Mouse (Mus musculus) hindbrain, embryonic 12.5 days (tissue): ENCODE data around the gene Kmo. TPM values are rescaled to one million over a fixed set of nuclear protein-coding genes. Genes with fewer than 3 reads are reported as not detected.

Source experiments
- ATAC-seq: fragments of 200-750 bp; cut with Nextera tagmentation; 2 replicates; pipeline ENCODE4 v1.8.0; 2017; ENCODE audit warnings: moderate TSS enrichment; ENCODE audit not compliant: low FRiP score
- H3K27ac ChIP-seq: fragments of 300-500 bp; sonication (generic); 2 replicates; pipeline ENCODE4 v1.5.1; 2016; ENCODE audit warnings: mild to moderate bottlenecking
- H3K27me3 ChIP-seq: fragments of 300-500 bp; sonication (generic); 2 replicates; pipeline ENCODE4 v1.6.1; 2016; ENCODE audit warnings: mild to moderate bottlenecking
- H3K36me3 ChIP-seq: fragments of 300-500 bp; sonication (generic); 2 replicates; pipeline ENCODE4 v1.6.1; 2016; ENCODE audit warnings: mild to moderate bottlenecking
- H3K4me1 ChIP-seq: fragments of 300-500 bp; sonication (generic); 2 replicates; pipeline ENCODE4 v1.6.1; 2016
- H3K4me2 ChIP-seq: fragments of 300-500 bp; sonication (generic); replicated peaks from 2 replicates; pipeline ENCODE4 v1.6.1; 2016; ENCODE audit warnings: mild to moderate bottlenecking
- H3K4me3 ChIP-seq: fragments of 300-500 bp; sonication (generic); 2 replicates; pipeline ENCODE4 v1.5.1; 2016; ENCODE audit warnings: mild to moderate bottlenecking
- H3K9ac ChIP-seq: fragments of 300-500 bp; sonication (generic); 2 replicates; pipeline ENCODE4 v1.6.1; 2016; ENCODE audit warnings: mild to moderate bottlenecking, moderate library complexity
- H3K9me3 ChIP-seq: fragments of 300-500 bp; sonication (generic); replicated peaks from 2 replicates; pipeline ENCODE4 v1.6.1; 2016; ENCODE audit warnings: mild to moderate bottlenecking
- WGBS: fragments of 180-500 bp; shearing (Covaris S2); methylation state at CpG from one replicate; pipeline ENCODE4 v1.1.7; 2016; 5-methylcytosine and 5-hydroxymethylcytosine counted together
- polyA plus RNA-seq: library from polyadenylated mRNA; unstranded; fragments of >200 nt; fragmentation: Nextera tagmentation; extraction: Ambion mirVana; gene quantifications from 2 replicates; pipeline ENCODE4 v1.2.1, GENCODE M21; 2016

Kmo gene
- polyA plus RNA-seq, 1 experiment from 2014 or later: not detected

DNA sequence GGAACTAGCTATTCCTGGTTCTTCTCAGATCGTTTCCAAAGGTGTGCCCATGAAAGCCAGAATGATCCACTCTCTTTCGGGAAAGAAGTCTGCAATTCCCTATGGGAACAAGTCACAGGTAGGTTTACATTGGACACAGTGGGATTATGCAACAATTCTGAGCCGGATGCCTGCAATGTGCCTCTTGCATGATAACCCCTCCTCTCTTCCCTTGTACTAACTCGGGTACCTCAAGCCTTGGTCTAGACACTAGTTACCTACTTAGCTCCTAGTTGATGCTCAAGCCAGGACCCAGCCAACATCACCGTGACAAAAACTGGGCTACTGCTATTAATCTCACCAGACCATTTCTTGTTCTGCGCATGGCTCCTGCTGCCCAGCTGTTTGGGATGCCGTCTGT is 18.9 kb downstream of the Kmo start:
- no peak overlapping the region for H3K4me2 ChIP-seq
- no peaks in the 10 kb centered on the region for H3K27me3 ChIP-seq
- ATAC-seq: no peak
- 85% methylated on average over 7 of the region's 7 CpGs for WGBS
- H3K4me1 ChIP-seq: no peaks in the 10 kb centered on the region
- no peak overlapping the region for H3K9ac ChIP-seq
- H3K9me3 ChIP-seq: no peaks in the 10 kb centered on the region
- H3K36me3 ChIP-seq: no peaks in the 10 kb centered on the region
- no peak overlapping the region for H3K4me3 ChIP-seq
- no peak overlapping the region for H3K27ac ChIP-seq

DNA sequence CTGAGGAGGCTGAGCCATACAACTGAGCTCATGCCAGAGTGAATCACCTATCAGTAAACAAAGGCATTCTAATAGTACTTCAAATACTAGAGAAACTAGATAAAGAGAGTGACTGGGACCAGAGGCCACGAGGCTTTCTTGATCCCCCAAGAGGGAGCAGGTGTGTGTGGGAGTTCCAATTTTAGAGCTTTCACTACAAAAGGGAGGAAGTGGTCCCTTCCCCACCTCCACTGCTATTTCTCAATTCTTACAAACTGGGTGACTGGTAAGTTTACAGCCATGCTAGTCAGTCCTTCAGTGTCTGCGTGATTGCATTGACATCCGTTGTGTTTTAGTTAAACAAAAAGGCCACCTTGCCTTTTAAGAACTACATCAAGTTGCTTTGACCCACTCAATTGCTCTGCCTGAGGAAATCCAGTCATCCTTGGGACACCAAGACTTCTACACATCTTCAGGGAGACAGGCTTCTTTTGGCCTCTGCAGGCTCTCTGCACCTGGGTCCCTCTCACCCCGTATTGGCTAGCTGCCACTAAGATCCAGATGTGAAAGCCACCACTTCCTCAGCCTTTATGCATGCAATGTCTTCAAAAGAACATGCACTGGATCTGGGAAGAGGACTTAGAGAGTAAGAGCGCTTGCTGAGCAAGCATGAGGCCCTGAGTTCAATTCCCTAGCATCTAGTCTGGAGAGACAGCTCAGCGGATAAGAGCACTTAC is 20.4 kb downstream of the Kmo start:
- no peak overlapping the region for H3K4me3 ChIP-seq
- 85% methylated on average over 6 of the region's 6 CpGs for WGBS
- H3K9ac ChIP-seq: no peak overlapping the region
- no peaks in the 10 kb centered on the region for H3K4me1 ChIP-seq
- H3K27ac ChIP-seq: no peak overlapping the region
- no peak overlapping the region for H3K4me2 ChIP-seq
- H3K27me3 ChIP-seq: no peaks in the 10 kb centered on the region
- ATAC-seq: no peak
- no peaks in the 10 kb centered on the region for H3K9me3 ChIP-seq
- no peaks in the 10 kb centered on the region for H3K36me3 ChIP-seq

DNA sequence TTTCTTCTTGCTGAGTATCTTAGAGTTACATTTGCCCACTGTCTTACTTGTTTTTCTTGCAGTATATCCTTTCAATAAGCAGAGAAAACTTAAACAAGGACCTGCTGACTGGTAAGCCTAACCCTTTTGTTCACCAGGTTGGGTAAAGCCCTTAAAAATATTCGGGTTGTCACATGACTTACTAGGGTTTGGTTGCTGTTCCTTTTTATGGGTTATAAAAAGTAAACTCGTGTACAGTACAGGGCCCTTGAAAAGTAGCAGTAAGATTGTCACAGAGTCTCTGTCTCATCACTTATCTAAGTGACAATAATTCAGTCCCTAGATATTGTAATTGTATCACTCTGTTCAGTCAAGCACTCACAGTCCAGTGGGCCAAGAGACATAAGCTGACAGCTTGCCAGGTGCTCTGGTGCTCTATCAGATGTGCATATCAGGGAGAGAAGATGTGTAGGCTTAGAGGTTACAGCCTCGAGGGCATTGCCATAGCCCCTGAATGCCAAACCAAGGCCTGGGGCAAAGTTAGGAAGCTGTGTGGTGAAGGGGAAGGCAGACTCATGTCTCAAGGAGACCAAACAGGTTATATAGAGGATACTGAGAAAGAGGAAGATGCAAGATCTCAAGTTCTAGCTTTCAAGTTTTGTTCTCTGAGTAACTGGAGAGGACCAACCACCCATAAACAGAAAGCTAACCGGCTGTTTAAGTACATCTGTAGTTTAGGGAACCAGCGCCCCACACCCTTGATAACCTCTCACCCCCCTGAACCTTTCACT is 23.5 kb downstream of the Kmo start:
- Histone ChIP-seq H3K9me3 (no peaks in the 10 kb centered on the region), H3K36me3 (no peaks in the 10 kb centered on the region), H3K9ac (no peak overlapping the region), H3K27ac (no peak overlapping the region), H3K4me1 (no peaks in the 10 kb centered on the region), H3K4me2 (no peak overlapping the region), H3K27me3 (no peaks in the 10 kb centered on the region), H3K4me3 (no peak overlapping the region)
- no peak for ATAC-seq
- 78% methylated on average over 5 of the region's 5 CpGs for WGBS

DNA sequence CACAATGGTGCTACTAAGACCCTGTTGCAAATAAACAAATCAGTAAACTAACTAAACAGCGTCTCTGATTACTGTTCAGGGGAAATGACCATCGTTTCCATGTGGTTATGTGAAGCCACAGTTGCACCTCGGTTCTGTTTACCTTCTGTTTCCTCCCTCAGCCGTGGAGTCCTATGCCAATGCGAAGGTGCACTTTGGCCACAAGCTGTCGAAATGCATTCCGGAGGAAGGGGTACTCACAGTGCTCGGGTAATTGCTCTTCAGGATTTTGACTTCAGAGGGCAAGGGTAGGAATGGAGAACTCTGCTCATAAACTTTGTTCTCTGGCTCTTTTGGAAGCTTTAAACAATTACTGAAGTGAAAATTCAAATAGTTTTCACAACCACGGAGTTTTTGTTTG is 26.8 kb downstream of the Kmo start:
- H3K9me3 ChIP-seq: no peaks in the 10 kb centered on the region
- H3K27ac ChIP-seq: no peak overlapping the region
- no peak for ATAC-seq
- H3K4me1 ChIP-seq: no peaks in the 10 kb centered on the region
- WGBS: 79% methylated on average over 9 of the region's 9 CpGs
- H3K4me3 ChIP-seq: no peak overlapping the region
- no peaks in the 10 kb centered on the region for H3K36me3 ChIP-seq
- no peak overlapping the region for H3K4me2 ChIP-seq
- no peaks in the 10 kb centered on the region for H3K27me3 ChIP-seq
- no peak overlapping the region for H3K9ac ChIP-seq

DNA sequence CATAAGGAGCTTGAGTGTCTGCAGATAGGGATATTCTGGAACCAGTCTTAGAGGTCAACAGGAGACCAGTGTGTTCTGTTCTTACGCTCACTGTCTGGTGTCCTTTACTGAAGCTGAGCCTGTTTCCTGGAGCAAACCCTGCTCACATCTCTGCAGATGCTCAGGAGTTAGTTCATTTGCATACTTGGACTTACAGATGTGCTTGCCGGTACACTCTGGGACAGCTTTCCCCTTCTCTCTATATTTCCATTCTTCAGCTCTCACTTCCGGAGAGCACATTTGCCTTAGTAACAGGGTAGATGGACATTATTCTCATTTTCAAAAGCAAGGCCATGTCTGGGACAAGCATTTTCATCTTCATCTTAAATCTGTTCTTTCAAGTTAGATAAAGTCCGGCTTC is 28.4 kb downstream of the Kmo start:
- H3K9me3 ChIP-seq: no peaks in the 10 kb centered on the region
- no peaks in the 10 kb centered on the region for H3K4me1 ChIP-seq
- no peak overlapping the region for H3K9ac ChIP-seq
- H3K27me3 ChIP-seq: no peaks in the 10 kb centered on the region
- no peak for ATAC-seq
- 93% methylated on average over 4 of the region's 4 CpGs for WGBS
- no peak overlapping the region for H3K4me3 ChIP-seq
- no peak overlapping the region for H3K4me2 ChIP-seq
- no peak overlapping the region for H3K27ac ChIP-seq
- no peaks in the 10 kb centered on the region for H3K36me3 ChIP-seq

DNA sequence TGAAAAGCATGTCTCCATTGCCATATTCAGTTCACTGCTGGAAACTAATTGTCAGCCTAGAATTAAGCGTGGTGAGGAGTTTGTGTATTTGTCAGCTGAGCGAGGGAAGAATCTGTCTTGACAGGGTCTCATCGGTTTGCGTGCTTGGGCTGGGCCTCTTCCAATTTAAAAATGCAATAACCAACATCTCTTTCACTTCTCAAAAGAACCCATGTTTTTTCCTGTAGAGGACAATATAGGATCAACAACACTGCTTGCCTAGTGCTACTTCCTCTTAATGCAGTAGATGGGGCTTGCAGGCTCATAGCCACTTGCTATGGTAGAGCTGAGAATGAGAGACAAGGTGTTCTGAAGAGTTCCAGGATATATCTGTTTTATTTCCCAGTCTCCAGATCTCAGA is 39.7 kb downstream of the Kmo start:
- Histone ChIP-seq H3K36me3 (peaks cover 6% of the 10 kb centered on the region; the same call in 1 of the 2 replicates), H3K4me1 (no peaks in the 10 kb centered on the region), H3K9me3 (no peaks in the 10 kb centered on the region), H3K4me3 (no peak overlapping the region), H3K9ac (no peak overlapping the region), H3K4me2 (no peak overlapping the region), H3K27ac (no peak overlapping the region), H3K27me3 (no peaks in the 10 kb centered on the region)
- ATAC-seq: no peak
- WGBS: 89% methylated on average over 4 of the region's 4 CpGs

DNA sequence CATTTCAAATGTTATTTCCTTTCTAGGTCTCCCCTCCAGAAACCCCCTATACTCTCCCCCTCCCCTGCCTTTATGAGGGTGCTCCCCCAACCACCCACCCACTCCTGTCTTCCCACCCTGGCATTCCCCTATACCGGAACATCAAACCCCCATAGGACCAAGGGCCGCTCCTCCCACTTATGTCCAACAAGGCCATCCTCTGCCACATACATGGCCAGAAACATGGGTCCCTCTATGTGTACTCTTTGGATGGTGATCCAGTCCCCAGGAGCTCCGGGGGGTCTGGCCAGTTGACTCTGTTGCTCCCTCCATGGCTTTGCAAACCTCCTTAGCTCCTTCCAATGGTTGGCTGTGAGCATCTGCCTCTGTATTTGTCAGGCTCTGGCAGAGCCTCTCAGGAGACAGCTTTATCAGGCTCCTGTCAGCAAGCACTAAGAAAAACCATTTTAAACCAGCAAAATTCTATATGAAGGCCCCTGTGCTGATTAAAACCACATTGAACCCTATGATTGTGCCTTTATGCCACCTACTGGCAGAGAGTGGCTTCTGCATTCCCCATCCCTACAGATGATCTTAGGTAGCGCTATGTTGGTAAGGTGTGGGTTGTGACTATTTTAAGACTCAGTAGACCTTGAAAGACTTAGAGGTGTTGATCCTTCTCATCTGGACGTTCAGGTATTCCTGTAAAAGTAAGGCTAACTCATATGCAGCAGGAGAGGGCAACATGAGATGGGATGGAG is 48.7 kb downstream of the Kmo start:
- Histone ChIP-seq H3K4me3 (no peak overlapping the region), H3K4me2 (no peak overlapping the region), H3K9me3 (no peaks in the 10 kb centered on the region), H3K27me3 (no peaks in the 10 kb centered on the region), H3K4me1 (no peaks in the 10 kb centered on the region), H3K36me3 (no peaks in the 10 kb centered on the region), H3K9ac (no peak overlapping the region), H3K27ac (no peak overlapping the region)
- WGBS: 79% methylated on average over 5 of the region's 5 CpGs
- ATAC-seq: peak; percentile 65

DNA sequence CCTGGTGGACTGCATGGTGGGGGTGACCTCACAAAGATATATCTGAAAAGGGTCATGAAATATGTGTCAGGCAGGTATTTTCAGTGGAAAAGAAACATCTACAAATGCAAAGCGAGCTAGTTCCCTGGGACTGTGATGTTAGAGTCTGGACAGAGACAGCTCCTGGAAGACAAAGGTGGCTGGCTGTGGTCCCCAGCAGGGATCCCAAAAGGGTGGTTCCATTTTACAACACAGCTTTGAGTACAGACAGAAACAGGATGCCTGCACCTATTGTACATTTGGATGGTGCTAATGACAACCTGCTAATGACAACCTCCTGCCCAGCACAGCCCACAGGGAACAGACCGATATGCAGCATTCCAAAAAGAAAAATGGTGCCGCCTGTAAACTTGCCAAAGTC is 49.3 kb downstream of the Kmo start:
- WGBS: 91% methylated on average over 3 of the region's 3 CpGs
- Histone ChIP-seq H3K4me3 (no peak overlapping the region), H3K27me3 (no peaks in the 10 kb centered on the region), H3K4me1 (no peaks in the 10 kb centered on the region), H3K9ac (no peak overlapping the region), H3K36me3 (no peaks in the 10 kb centered on the region), H3K4me2 (no peak overlapping the region), H3K9me3 (no peaks in the 10 kb centered on the region), H3K27ac (no peak overlapping the region)
- no peak for ATAC-seq

DNA sequence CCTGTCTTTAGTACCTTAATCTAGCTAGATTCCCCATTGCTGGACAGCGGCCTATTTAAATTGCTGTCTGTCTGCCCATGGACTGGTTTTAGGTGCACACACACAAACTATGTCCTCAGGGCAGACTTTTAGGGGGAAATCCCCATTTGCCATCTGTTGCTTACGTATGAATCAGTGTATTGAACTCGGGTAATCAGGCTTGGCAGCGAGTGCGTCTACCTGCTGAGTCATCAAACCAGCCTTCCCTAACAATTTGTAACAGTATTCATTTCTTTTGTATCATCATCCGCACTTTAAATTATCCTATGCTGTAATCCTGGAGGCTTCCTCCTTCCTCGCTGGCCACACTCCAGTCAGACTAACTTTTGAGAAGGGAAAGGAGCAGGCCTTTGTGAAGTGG is 49.9 kb downstream of the Kmo start:
- WGBS: 70% methylated on average over 7 of the region's 7 CpGs

DNA sequence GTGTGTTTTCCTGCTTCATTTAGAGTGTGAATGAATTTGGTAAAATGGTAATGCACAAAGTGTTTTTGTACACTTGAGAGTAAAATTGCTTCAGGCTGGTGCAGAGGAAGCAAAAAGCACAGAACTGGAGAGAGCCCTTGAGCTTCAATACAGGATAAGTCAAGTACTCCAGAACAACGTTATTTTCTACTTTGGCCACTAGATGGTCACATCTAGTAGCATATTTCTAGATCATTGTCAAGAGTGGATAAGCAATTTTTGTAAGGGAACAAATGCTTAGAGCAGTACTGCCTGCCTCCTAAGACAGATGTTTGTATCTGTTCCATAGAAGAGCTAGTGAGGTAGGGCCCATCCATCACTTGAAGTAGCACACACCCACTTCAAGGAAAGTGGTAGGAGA is 51.4 kb downstream of the Kmo start:
- Histone ChIP-seq H3K4me3 (no peak overlapping the region), H3K4me2 (no peak overlapping the region), H3K9me3 (no peaks in the 10 kb centered on the region), H3K9ac (no peak overlapping the region), H3K36me3 (no peaks in the 10 kb centered on the region), H3K27me3 (no peaks in the 10 kb centered on the region), H3K27ac (no peak overlapping the region), H3K4me1 (no peaks in the 10 kb centered on the region)
- ATAC-seq: no peak
- 47% methylated on average over 1 of the region's 1 CpGs for WGBS

More for the DNA sequence above, 49.9 kb downstream of the Kmo start:
- H3K27ac ChIP-seq: no peak overlapping the region
- H3K4me1 ChIP-seq: no peaks in the 10 kb centered on the region
- no peak overlapping the region for H3K4me2 ChIP-seq
- ATAC-seq: no peak
- H3K36me3 ChIP-seq: no peaks in the 10 kb centered on the region
- no peaks in the 10 kb centered on the region for H3K27me3 ChIP-seq
- H3K9ac ChIP-seq: no peak overlapping the region
- H3K9me3 ChIP-seq: no peaks in the 10 kb centered on the region
- H3K4me3 ChIP-seq: no peak overlapping the region

GRCm38 (mm10) chr1:175673563-175674325 is 53.6 kb downstream of the Kmo start:
- Histone ChIP-seq H3K4me1 (no peaks in the 10 kb centered on the region), H3K4me3 (no peak overlapping the region), H3K9ac (no peak overlapping the region), H3K36me3 (no peaks in the 10 kb centered on the region), H3K27me3 (no peaks in the 10 kb centered on the region), H3K4me2 (no peak overlapping the region), H3K9me3 (no peaks in the 10 kb centered on the region), H3K27ac (no peak overlapping the region)
- 89% methylated on average over 7 of the region's 7 CpGs for WGBS
- no peak for ATAC-seq

- WGBS: 88% methylated on average over 6 of the region's 6 CpGs
- Histone ChIP-seq H3K36me3 (no peaks in the 10 kb centered on the region), H3K27ac (no peak overlapping the region), H3K9ac (no peak overlapping the region), H3K4me2 (no peak overlapping the region), H3K4me1 (no peaks in the 10 kb centered on the region), H3K27me3 (no peaks in the 10 kb centered on the region), H3K4me3 (no peak overlapping the region), H3K9me3 (no peaks in the 10 kb centered on the region)
- no peak for ATAC-seq
Observed at GRCm38 (mm10) chr1:175675116-175675515, 54.9 kb downstream of the Kmo start.
